Mouse (Mus musculus): ENCODE data around the gene 2310034G01Rik.

The 2310034G01Rik gene

GRCm38 (mm10) chr19:46327531-46328064 lies 22.5 kb downstream of the 2310034G01Rik start:
- DNase-seq, result no peak

DNA sequence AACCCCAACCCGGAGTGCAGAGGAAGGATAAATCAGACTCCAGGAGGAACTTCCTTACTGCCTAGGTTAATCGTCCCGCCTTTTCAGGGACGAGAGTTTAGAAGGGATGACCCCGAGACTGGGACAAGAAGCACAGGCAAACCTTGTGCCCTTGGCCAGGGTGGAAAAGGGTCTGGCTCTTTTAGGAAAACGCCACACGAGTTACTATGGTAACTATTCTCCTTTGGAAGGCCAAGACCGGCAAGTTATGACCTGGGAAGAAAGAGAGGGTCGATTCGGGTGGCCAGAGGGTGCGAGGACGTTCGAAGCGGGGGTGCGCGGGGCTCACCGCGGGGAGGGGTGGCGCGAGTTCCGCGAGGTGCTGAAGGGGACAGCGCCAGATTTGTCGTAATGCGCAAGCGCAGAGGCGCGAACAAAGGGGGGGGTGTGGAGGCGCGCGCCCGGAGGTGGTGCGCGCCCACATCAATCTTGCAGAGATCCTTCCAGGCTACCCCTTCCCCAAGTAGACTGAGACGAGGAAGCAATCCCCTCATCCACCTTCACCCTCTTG lies 23.3 kb downstream of the 2310034G01Rik start, which contains the start of gene Psd:
Psd (minus strand) TSS at position 401 of the 550 bp plus-strand sequence.
- DNase-seq, result peak; percentile 64 to 67

DNA sequence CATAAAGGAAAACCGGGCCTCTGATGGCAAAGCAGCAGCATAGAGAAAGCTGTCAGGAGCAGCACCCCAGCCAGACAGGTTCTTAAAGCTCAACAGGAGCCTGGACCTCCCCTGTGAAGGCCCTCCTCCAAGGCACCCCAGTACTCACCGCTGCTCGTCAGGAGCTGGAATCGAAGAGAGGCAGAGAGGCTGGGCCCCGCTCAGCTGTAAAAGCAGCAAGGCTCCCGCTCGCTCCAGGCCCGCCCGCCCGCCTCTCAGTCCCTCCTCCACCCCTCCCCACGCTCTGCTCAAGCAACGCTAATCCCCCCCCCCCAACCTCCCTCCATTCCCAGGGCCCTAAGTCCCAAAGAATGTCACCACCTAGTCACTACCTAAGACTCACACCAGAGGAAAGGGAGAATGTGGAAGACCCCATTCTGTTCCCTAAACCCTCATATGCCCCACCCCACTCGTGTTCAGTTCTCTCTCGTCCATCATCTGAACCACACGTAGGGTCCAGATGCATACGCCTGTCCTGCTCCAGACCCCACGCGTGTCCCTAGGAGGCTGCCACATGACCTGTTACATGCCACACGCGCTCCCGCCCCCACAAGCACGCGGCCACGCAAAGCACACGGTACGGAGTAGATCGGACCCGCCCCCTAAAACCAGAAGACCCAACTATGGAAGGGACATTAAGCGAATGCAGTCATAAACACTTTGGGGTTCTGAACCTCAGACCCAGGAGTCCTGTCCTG lies 23.9 kb downstream of the 2310034G01Rik start:
- no peak for DNase-seq

DNA sequence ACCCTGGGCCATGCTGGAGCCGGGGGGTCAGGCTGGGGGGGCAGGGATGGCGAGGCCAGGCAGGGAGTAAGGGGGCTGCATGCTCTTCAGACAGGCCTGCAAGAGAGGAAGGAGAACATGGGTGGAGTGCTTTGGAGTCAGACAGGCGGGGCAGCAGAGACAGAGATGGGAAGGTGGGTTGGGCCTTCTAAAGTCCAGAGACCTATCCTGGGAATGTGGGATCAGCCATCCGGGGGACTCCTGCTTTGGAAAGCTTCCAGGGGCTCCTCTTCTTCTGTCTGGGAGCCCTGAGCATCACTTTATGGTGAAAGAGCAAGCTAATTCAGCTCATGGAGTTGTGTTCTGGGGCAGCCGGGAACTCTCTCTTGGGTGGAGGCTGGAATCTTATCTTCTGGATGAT lies 25.2 kb downstream of the 2310034G01Rik start:
- DNase-seq, result no peak

DNA sequence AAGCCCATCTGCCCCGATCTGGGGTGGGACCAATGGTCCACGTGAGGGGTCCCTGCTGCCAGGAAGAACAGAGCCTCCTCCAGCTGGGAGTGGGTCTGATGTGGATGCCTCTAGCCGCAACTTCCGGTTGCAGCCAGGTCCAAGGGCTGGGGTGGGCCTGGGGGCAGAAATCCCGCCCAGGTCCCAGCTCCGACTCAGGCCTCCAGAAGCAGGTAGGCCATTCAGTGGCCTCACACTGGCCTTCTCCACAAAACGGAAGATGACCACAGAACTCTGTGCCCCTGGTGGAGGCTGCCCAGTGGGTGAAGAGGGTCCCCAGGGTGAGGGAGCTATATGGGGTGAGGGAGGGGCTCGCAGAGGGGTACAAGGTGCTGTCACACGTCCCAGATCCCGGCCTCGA lies 25.7 kb downstream of the 2310034G01Rik start:
- DNase-seq, result no peak

DNA sequence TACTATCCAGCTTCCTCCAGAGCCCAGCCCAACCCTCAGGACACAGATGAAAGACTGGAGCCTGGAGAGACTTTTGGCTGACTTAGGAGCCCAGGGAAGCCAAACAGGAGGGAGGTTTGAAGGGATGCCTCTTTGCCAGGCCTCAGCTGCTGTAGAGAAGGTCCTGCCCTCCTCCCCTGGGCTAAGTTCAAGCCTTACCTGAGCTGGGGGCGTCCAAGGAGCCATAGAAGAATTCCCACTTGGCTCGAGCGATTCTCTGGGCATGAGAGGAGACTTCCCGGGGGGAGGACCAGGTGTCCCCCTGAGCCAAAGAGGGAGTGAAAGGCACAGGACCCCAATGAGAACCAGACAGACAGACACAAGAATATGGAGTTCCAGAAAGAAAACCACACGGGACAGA lies 26.4 kb downstream of the 2310034G01Rik start:
- DNase-seq, result no peak

GRCm38 (mm10) chr19:46322996-46323572 lies 27.0 kb downstream of the 2310034G01Rik start:
- no peak for DNase-seq

- DNase-seq, result no peak
These were observed 27.7 kb downstream of the 2310034G01Rik start for GRCm38 (mm10) chr19:46322144-46322995.

GRCm38 (mm10) chr19:46321101-46321943 lies 28.8 kb downstream of the 2310034G01Rik start:
- DNase-seq, result peak; percentile 66 to 67

GRCm38 (mm10) chr19:46320076-46320785 lies 29.9 kb downstream of the 2310034G01Rik start:
- no peak for DNase-seq

DNA sequence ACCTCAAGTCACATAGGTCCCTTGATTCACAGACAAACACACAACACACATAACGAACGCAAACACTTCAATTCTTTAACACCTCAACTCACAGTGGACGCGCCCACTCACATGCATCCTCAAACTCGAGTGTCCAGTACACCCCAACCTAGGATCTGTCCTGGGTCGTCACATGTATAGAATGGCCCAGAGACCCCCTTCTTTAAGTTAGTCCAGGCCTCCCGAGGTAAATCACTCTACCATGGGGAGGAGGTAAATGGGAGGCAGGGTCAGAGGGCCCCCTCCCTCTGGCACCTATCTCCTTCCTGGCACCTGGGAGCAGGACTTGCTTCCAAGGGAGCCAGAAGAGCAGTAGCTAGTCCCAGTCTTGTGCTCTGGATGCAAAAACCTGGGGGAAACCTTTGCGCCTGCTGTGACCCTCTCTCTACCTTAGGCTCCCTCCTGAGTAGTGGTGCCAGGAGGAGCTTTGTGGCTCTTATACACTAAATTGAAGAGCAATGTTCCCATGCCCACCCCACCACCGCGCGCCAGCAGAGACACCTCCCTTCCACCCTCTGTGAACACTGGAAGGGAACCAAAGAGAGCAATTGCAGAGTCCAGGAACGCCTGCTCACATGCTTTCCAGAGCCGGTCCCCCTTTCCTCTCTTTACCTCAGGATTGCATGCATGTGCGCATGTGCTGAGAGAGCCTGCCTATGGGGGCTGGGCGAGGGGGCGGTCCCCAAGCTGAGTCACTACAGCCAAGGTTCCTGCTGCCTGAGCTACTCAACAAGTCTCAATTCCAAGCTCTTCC lies 31.3 kb downstream of the 2310034G01Rik start:
- peak; percentile 38 to 40 for DNase-seq

GRCm38 (mm10) chr19:46318031-46318471 lies 32.1 kb downstream of the 2310034G01Rik start:
- DNase-seq, result peak in 1 of 2 experiments; percentile 12

GRCm38 (mm10) chr19:46317546-46317885 lies 32.6 kb downstream of the 2310034G01Rik start:
- DNase-seq, result no peak

GRCm38 (mm10) chr19:46316846-46317545 lies 33.1 kb downstream of the 2310034G01Rik start:
- DNase-seq, result peak; percentile 36 to 37

DNA sequence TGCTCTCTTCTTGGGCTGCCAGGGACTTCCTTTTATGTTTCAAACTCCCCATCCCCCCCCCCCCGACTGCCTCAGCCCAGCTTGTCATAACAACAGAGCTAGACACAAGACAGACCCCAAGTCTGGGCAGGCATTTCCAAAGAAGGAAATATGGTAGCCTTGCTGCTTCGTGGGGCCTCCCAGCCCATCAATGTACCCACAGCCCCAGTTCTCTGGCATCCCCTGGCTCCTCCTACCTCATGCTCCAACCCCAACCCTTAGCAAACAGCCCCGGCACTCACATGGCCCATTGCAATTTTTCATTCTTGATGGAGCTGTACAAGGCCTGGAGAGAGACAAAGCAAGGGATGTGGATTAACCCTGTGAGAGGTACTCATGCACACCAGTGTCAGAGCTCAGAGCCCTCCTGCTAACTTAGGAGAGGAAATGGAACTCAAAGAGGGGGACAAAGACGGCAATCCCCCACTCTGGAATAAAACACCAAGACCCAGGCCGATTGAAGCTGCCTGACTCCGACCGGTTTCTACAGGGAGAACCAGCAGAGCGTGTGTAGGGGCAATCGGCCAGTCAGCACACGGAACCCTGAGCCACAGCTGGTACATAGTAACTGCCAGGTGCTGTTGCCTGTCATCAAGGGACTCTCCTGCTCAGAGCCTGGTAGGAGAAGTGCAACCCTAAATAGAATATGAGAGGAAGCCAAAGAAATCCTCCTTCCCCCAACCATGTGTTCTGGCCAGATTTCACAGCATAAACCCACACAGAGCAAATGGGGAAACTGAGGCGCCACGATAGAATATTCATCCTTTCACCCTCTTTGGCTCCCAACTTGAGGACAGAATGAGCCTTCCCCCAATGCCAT lies 34.1 kb downstream of the 2310034G01Rik start:
- peak in 1 of 2 experiments; percentile 21 for DNase-seq

DNA sequence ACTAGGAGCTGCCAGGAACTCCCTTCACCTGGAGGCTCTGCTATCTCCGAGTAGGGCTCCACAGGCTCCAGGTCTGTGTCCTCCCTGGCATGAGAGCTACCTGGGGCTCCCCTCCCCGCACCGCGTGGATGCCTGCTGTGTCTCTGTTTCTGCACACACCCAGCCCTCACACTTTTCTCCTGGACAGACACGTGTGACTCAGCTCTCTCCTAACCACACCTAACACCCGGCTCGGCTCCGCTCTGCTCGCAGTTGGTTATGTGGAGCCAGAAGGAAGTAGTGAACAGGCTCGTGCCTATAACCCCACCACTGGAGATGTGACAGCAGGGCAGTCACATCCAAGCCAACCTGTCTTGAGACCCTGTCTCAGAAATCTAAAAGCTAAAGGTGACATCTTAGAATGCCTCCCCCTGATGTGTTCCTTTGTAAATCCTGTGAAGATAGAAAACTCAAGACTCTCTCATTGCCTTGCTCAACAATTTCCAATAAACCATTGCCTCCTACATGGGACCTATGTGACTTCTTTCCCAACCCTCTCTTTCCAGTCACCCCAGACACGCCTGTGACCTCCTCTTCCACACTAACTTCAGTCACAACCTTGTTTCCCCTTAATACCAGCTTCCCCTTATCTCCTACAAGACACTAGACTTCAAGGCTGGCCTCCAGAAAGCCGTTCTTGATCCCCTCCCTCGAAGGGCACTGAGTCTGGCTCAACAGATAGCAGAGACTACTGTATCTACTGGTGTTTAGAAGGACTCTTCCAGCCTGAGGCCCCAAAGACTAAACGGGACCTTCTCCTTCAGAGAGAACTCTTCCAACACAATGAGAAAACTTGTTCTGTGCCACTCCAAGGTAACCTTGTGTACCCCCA lies 35.0 kb downstream of the 2310034G01Rik start:
- DNase-seq, result peak; percentile 39 to 40

GRCm38 (mm10) chr19:46314151-46314601 lies 35.9 kb downstream of the 2310034G01Rik start:
- peak; percentile 55 to 65 for DNase-seq

DNA sequence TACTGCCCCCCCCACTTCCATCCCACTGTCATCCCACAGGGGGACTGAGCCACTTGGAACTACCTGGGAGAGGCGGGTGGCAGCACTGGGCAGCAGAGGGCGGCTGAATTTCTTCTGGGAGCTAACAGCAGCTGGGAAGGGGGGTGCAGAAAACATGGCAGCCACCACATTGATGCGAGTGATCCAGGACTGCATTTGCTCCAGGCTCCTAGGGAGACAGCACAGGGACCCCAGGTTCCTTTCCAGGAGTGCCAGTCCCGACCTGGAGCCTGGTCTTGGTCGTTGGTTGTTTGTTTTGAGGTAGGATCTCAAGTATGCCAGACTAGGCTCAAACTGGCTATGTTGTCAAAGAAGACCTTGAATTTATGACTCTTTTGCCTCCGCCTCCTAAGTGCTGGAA lies 36.5 kb downstream of the 2310034G01Rik start:
- DNase-seq, result no peak
